Mouse (Mus musculus) hindbrain, postnatal 0 days (tissue): Measurements from ENCODE around the gene Pln. TPM values are rescaled to one million over a fixed set of nuclear protein-coding genes. Genes with fewer than 3 reads are reported as not detected.
A peak's percentile ranks its signal among the peaks of the same experiment; 100 is the strongest.

Source experiments
- ATAC-seq: fragments of 200-750 bp; cut with Nextera tagmentation; 2 replicates; pipeline ENCODE4 v1.8.0; 2017; ENCODE audit warnings: mild to moderate bottlenecking, moderate TSS enrichment, moderate library complexity
- DNase-seq: peaks from one replicate; pipeline ENCODE4 v3.0.0-alpha.2; 2015; ENCODE audit warnings: low spot score
- H3K27ac ChIP-seq: fragments of 300-500 bp; sonication (generic); 2 replicates; pipeline ENCODE4 v1.5.1; 2014; ENCODE audit warnings: mild to moderate bottlenecking
- H3K27me3 ChIP-seq: fragments of 300-500 bp; sonication (generic); 2 replicates; pipeline ENCODE4 v1.6.1; 2014; ENCODE audit warnings: low read length, mixed read lengths; ENCODE audit not compliant: insufficient read depth
- H3K36me3 ChIP-seq: fragments of 300-500 bp; sonication (generic); 2 replicates; pipeline ENCODE4 v1.6.1; 2014; ENCODE audit warnings: low read length, mixed read lengths; ENCODE audit not compliant: insufficient read depth
- H3K4me1 ChIP-seq: fragments of 300-500 bp; sonication (generic); 2 replicates; pipeline ENCODE4 v1.6.1; 2014; ENCODE audit warnings: antibody characterized with exemption, low read length, mixed read lengths; ENCODE audit not compliant: insufficient read depth
- H3K4me2 ChIP-seq: fragments of 300-500 bp; sonication (generic); 2 replicates; pipeline ENCODE4 v1.6.1; 2014; ENCODE audit warnings: low read depth, mild to moderate bottlenecking, low read length, moderate library complexity, mixed read lengths
- H3K4me3 ChIP-seq: fragments of 300-500 bp; sonication (generic); 2 replicates; pipeline ENCODE4 v1.5.1; 2014; ENCODE audit warnings: low read length
- H3K9ac ChIP-seq: fragments of 300-500 bp; sonication (generic); replicated peaks from 2 replicates; pipeline ENCODE4 v1.6.1; 2014; ENCODE audit warnings: mild to moderate bottlenecking, low read length, moderate library complexity, mixed read lengths
- H3K9me3 ChIP-seq: fragments of 300-500 bp; sonication (generic); 2 replicates; pipeline ENCODE4 v1.6.1; 2016; ENCODE audit warnings: low read length, mixed read lengths
- CTCF ChIP-seq: IDR thresholded peaks from 2 replicates; pipeline ENCODE4 v1.5.1; 2016; ENCODE audit warnings: antibody characterized with exemption, control low read depth, low read depth
- WGBS: fragments of 180-500 bp; shearing (Covaris S2); extraction: QIAGEN DNeasy Blood & Tissue Kit; methylation state at CpG from one replicate; pipeline ENCODE4 v1.1.7; 2014; 5-methylcytosine and 5-hydroxymethylcytosine counted together
- polyA plus RNA-seq: library from polyadenylated mRNA; unstranded; fragments of >200 nt; fragmentation: Nextera tagmentation; extraction: Ambion mirVana; gene quantifications from 2 replicates; pipeline ENCODE4 v1.2.1, GENCODE M21; 2015
- total RNA-seq: library from RNA; depleted of rRNA; stranded (reverse); fragments of >200 nt; gene quantifications from 2 replicates; pipeline ENCODE4 v1.2.3, GENCODE M21; 2014

Pln gene
- total and polyA plus RNA-seq, 2 experiments from 2014 or later: 0.53 to 2.9 TPM

GRCm38 (mm10) chr10:53343865-53344264 is 6.4 kb downstream of the Pln start:
- no peak for TF ChIP-seq CTCF
- Histone ChIP-seq H3K27ac (no peak overlapping the region), H3K27me3 (no peaks in the 10 kb centered on the region), H3K4me1 (no peaks in the 10 kb centered on the region), H3K9ac (no peak overlapping the region), H3K4me3 (no peak overlapping the region), H3K9me3 (no peaks in the 10 kb centered on the region), H3K36me3 (no peaks in the 10 kb centered on the region), H3K4me2 (no peak overlapping the region)
- DNase-seq: no peak
- 50% methylated on average over 10 of the region's 10 CpGs for WGBS
- ATAC-seq: no peak

- TF ChIP-seq CTCF: no peak
- no peaks in the 10 kb centered on the region for H3K9me3 ChIP-seq
- no peaks in the 10 kb centered on the region for H3K27me3 ChIP-seq
- DNase-seq: no peak
- H3K36me3 ChIP-seq: no peaks in the 10 kb centered on the region
- 92% methylated on average over 4 of the region's 4 CpGs for WGBS
- no peak for ATAC-seq
- H3K27ac ChIP-seq: no peak overlapping the region
- no peak overlapping the region for H3K9ac ChIP-seq
- no peak overlapping the region for H3K4me2 ChIP-seq
- H3K4me1 ChIP-seq: no peaks in the 10 kb centered on the region
- no peak overlapping the region for H3K4me3 ChIP-seq
These were observed 8.0 kb downstream of the Pln start for GRCm38 (mm10) chr10:53345508-53345907.

DNA sequence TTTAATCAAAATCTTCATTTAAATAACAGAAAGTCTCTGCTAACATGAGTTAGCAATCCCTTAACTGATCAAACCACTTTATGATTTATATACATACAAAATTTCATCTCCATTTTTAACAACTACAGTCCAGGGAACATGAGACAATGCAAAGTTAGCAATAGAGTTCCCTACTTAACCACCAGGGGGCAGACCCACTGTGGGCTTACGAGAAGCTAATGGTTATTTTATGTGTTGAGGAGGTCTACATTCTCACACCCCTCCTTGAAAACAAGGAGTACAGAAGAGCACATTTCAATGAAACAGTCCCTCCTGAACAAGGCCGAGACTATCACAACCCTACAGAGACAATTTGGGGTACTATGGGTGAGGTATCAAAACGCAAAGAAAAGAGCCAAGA is 9.0 kb downstream of the Pln start:
- H3K27me3 ChIP-seq: no peaks in the 10 kb centered on the region
- no peaks in the 10 kb centered on the region for H3K36me3 ChIP-seq
- H3K9ac ChIP-seq: no peak overlapping the region
- DNase-seq (peak; percentile 72), ATAC-seq (0 out of 2 replicates have a peak, but pooled peaks have one; percentile 33)
- H3K4me3 ChIP-seq: no peak overlapping the region
- H3K27ac ChIP-seq: no peak overlapping the region
- H3K9me3 ChIP-seq: no peaks in the 10 kb centered on the region
- no peak overlapping the region for H3K4me2 ChIP-seq
- TF ChIP-seq CTCF: peak; percentile 91
- H3K4me1 ChIP-seq: no peaks in the 10 kb centered on the region
- whole genome bisulfite sequencing: 53% methylated on average over 3 of the region's 3 CpGs

DNA sequence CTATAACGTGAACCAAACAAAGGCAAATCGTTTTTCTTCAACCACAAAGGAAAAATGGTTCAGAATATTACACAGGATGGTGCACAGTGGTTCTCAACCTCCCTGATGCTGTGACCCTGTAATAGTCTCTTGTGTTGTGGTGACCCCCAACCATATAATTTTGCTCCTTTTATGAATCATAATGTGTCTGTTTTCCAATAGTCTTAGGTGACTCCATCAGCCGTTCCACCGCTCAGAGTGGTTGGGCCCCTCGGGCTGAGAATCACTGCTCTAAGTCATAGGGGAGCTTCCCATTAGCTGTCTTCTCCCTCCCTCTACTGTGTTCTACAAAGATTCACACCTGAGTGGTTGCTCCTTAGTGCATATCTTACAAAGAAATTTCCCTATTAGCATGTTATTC is 9.4 kb downstream of the Pln start:
- no peaks in the 10 kb centered on the region for H3K36me3 ChIP-seq
- no peak overlapping the region for H3K9ac ChIP-seq
- ATAC-seq (0 out of 2 replicates have a peak, but pooled peaks have one; percentile 11), DNase-seq (no peak)
- no peak overlapping the region for H3K4me2 ChIP-seq
- 85% methylated on average over 5 of the region's 5 CpGs for WGBS
- no peak overlapping the region for H3K4me3 ChIP-seq
- H3K27ac ChIP-seq: no peak overlapping the region
- H3K9me3 ChIP-seq: no peaks in the 10 kb centered on the region
- TF ChIP-seq CTCF: no peak
- no peaks in the 10 kb centered on the region for H3K4me1 ChIP-seq
- no peaks in the 10 kb centered on the region for H3K27me3 ChIP-seq

DNA sequence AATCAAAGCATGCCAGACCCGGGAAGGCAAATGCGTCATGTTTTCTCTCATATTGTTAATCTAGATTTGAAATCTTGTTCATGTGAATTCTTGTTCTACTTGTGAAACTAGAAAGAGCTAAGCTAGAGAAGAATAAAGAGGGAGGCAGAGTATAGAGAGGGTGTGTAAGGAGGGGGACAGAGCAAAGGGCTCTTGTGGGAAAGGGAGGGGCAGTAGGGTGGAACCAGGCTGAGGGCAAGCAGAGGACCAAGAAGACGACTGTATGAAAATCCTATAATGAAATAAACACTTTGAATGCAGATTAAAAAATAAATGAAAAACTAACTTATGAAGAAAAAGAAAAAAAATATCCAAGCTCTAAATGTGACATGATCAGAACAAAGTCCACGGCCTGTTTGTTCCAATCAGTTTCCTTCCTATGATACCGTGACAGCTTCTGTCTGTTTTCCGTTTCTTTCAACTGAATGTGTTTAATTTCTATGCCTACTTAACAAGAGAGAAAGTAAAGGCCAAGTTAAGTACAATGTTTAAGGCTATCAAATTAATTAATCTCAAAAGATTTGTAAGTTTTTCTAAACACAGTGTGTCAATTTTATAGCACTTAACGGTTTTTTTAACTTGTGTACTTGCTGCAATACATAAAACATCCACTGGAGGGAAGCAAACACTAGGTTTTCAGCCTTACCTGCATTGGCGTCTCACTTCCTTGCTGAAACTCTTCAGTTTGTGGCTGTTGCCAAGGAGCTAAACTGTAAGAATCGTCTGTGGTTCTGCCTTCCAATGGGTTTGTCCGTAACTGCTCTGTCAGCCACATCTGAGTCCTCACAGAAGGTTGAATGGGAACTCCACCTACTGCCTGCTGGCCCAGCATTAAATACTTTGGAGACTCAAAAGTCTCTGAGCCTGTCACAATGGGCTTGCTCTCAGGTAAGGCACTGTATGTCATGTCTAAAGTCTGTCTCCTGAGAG is 10.6 kb downstream of the Pln start:
- no peaks in the 10 kb centered on the region for H3K4me1 ChIP-seq
- no peak overlapping the region for H3K9ac ChIP-seq
- no peaks in the 10 kb centered on the region for H3K9me3 ChIP-seq
- H3K27ac ChIP-seq: no peak overlapping the region
- H3K4me2 ChIP-seq: no peak overlapping the region
- WGBS: 56% methylated on average over 10 of the region's 10 CpGs
- H3K36me3 ChIP-seq: no peaks in the 10 kb centered on the region
- no peaks in the 10 kb centered on the region for H3K27me3 ChIP-seq
- ATAC-seq (peak; percentile 85), DNase-seq (peak; percentile 91)
- peak; percentile 91 for TF ChIP-seq CTCF
- no peak overlapping the region for H3K4me3 ChIP-seq

GRCm38 (mm10) chr10:53349254-53349653 is 11.8 kb downstream of the Pln start:
- H3K27me3 ChIP-seq: no peaks in the 10 kb centered on the region
- no peaks in the 10 kb centered on the region for H3K36me3 ChIP-seq
- no peaks in the 10 kb centered on the region for H3K4me1 ChIP-seq
- DNase-seq (no peak), ATAC-seq (no peak)
- H3K27ac ChIP-seq: no peak overlapping the region
- WGBS: 84% methylated on average over 1 of the region's 1 CpGs
- no peak overlapping the region for H3K4me3 ChIP-seq
- H3K9me3 ChIP-seq: no peaks in the 10 kb centered on the region
- H3K9ac ChIP-seq: no peak overlapping the region
- H3K4me2 ChIP-seq: no peak overlapping the region
- no peak for TF ChIP-seq CTCF

DNA sequence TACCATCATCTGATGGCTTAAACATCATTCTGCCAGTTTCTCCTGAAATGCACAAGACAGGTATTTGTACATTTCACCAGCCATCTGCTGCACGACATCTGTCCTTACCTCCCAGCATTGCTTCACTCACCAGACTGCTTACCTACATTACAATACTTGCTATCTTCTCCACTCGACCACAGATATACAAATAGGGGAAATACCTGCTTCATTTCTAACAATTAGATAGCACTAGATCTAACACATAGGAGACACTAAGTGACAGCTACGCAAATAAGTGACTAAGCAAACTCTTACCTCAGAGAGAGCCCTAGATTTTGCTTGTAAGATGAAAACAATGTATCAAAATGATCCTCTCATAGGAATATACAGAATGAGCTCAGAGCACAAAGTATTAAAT is 16.2 kb downstream of the Pln start:
- H3K4me1 ChIP-seq: no peaks in the 10 kb centered on the region
- H3K9me3 ChIP-seq: no peaks in the 10 kb centered on the region
- no peak overlapping the region for H3K27ac ChIP-seq
- no peak overlapping the region for H3K4me3 ChIP-seq
- H3K27me3 ChIP-seq: no peaks in the 10 kb centered on the region
- no peak overlapping the region for H3K9ac ChIP-seq
- ATAC-seq: no peak
- H3K4me2 ChIP-seq: no peak overlapping the region
- 79% methylated on average over 3 of the region's 3 CpGs for WGBS
- H3K36me3 ChIP-seq: peaks cover 3% of the 10 kb centered on the region; the same call in 1 of the 2 replicates
- DNase-seq: no peak
- TF ChIP-seq CTCF: no peak
